Mouse (Mus musculus): Measurements from ENCODE around the gene Psme2b. TPM values are rescaled to one million over a fixed set of nuclear protein-coding genes. Genes with fewer than 3 reads are reported as not detected.

The Psme2b gene
- 8.9 and 10.8 TPM in 2 replicates for polyA plus RNA-seq (2015; fragmentation: Nextera tagmentation; extraction: Ambion mirVana)

DNA sequence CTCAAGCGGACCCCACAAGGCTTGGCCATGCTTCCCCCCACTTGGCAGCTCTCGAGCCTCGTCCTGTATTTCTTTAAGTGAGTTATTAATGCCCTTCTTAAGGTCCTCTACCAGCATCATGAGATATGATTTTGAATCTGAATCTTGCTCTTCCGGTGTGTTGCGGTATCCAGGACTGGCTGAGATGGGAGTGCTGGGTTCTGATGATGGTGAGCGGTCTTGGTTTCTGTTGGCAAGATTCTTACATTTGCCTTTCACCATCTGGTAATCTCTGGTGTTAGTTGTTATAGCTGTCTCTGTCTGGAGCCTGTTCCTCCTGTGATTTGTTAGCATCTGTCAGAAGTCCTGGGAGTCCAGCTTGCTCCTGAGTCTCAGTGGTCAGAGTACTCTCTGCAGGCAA is at the start of gene Psme2b:
Gene Psme2b (minus strand): TSS at position 101 of the 400 bp plus-strand sequence.

DNA sequence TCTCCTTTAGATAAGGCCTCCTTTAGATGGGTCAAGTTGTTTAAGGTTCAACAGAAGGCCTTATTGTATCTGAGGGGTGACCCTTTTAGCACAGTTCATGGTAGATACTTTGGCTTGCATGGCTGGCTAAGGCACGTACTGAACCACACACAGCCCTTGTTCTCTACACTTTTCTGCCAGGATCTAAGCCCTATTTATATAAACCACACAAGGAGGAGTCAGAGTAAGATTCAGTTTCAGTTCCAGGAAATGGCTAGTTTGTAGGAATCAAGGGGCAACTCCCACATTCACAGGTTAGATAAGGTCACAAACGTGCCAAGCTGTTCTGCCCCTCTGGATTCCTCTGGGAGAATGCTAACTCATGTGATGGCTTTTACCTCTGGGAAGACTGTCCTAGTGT is 48.0 kb upstream of the Psme2b start, which contains the start of gene Tgtp1:
Gene Tgtp1 (minus strand): TSS at position 155 of the 400 bp plus-strand sequence.

DNA sequence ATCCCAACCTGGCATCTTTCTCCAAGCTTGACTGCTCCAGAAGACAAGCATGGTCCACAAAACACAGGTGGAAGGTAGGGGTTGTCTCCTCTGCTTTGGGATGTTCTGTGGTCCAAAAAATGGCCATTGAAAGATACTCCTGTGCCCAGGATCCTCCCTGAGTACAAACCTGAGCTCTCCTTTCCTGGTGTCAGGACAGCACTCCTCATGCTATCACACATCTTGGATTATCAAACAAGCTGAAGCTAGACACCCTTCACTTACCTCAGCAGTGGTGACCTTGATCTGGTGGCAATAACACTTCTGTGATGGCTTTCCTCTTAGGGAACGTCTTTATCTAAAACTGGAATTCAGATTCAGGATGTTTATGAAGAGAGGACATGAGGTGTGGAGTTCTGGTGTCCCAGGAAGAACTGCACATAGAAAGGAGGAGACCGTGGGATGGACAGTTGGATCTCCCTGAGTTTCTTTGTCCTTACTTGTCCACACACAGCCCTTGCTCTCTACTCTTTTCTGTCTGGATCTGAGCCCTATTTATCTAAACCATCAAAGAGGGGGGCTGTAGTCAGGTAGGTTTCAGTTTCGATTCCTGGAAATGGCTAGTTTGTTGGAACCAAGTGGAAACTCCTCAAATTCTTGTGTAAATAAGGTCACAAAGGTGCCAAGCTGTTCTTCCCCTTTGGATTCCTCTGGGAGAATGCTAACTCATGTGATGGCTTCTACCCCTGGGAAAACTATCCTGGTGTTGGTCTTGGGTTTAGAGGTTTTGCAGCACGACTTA is 45.9 kb upstream of the Psme2b start, which contains the start of gene Gm12185:
Gene Gm12185 (minus strand): TSS at position 487 of the 781 bp plus-strand sequence.

DNA sequence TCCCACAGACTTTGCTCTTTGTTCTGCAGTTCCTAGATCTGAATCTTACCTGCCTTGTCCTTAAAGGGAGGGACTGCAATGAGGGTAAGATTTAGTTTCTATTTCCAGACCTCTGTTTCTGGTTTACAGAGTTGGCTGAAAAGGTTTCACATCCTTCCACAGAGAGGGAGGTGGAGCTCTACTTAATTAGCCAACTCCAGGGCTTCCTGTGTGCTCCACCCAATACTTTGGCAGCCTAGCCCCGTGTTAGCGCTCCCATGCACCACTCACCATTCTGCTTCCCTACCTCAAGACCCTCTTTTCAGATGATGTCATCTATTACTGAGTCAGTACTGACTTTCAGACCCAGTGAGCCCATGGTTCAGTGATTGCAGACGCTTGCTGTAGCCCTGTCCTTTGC is 33.3 kb upstream of the Psme2b start, which contains the start of gene 9930111J21Rik1:
Gene 9930111J21Rik1 (minus strand): TSS at position 148 of the 400 bp plus-strand sequence.

DNA sequence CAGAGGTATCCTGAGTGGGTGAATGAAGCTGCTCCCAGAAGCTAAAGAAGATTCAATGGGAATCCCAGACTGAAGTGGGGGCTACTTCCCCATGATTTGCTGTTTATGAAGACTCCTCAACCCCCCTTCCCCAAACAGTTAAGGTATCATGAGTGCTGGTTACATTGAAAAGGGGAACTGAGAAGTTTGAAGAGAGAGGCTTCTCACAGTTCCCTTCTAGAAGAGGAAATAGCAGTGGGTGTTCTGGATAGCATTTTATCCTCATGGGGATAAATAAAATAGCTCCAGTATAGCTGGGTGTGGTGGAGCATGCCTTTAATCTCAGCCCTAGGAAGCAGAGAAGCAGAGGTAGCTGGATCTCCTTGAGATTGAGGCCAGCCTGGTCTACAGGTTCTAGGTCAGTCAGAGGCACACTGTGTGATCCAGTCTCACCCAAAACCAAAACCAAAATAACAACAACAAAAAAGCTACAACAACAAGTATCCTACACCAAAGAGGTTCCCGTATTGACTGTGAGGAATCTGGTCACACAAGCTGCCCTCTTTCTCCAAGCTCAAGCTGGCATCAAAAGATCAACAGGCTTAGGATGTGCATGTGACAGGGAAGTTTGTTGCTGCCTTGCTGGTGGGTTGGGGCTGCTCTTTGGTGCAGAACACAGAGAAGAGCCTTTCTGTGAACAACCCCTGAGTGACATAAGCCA is 32.4 kb upstream of the Psme2b start, which contains the start of gene Olfr56:
Gene Olfr56 (plus strand): TSS at position 650 of the 700 bp plus-strand sequence.

DNA sequence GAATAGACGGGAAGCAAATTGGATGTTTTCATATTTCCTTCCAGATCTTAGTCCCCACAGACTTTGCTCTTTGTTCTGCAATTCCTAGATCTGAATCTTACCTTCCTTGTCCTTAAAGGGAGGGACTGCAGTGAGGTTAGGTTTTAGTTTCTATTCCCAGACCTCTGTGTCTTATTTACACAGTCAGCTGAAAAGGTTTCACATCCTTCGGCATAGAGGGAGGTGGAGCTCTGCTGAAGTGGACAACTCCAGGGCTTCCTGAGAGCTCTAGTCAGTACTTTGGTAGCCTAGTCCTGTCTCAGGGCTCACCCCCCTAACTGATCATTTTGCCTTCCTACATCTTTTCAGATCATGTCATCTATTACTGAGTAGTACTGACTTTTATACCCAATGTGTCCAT is 44.0 kb downstream of the Psme2b start, which contains the start of gene Gm5431:
Gene Gm5431 (minus strand): TSS at position 194 of the 400 bp plus-strand sequence.

Other genes starting within 250 kb of the Psme2b start
- 472 and 563 TPM in 2 replicates for gene Rack1, start 145.9 kb downstream of the Psme2b start, polyA plus RNA-seq (2015; fragmentation: Nextera tagmentation; extraction: Ambion mirVana)
- gene Trim41, start 128.8 kb downstream of the Psme2b start, polyA plus RNA-seq (2015; fragmentation: Nextera tagmentation; extraction: Ambion mirVana), result 2.8 and 4.1 TPM in 2 replicates
- gene Trim7, start 120.0 kb downstream of the Psme2b start, polyA plus RNA-seq (2015; fragmentation: Nextera tagmentation; extraction: Ambion mirVana), result 2.1 and 3.4 TPM in 2 replicates
- 7.5 and 15.4 TPM in 2 replicates for gene Gm12184, start 119.5 kb downstream of the Psme2b start, polyA plus RNA-seq (2015; fragmentation: Nextera tagmentation; extraction: Ambion mirVana)
- 22.4 and 29.2 TPM in 2 replicates for gene Irgm1, start 74.5 kb downstream of the Psme2b start, polyA plus RNA-seq (2015; fragmentation: Nextera tagmentation; extraction: Ambion mirVana)
- gene Gm5431, start 44.0 kb downstream of the Psme2b start, polyA plus RNA-seq (2015; fragmentation: Nextera tagmentation; extraction: Ambion mirVana), result 0.43 and 0.76 TPM in 2 replicates
- 0.04 and 0.17 TPM in 2 replicates for gene Olfr56, start 32.7 kb upstream of the Psme2b start, polyA plus RNA-seq (2015; fragmentation: Nextera tagmentation; extraction: Ambion mirVana)
- gene 9930111J21Rik1, start 33.2 kb upstream of the Psme2b start, polyA plus RNA-seq (2015; fragmentation: Nextera tagmentation; extraction: Ambion mirVana), result 0.50 and 0.68 TPM in 2 replicates
- 0.03 TPM in 1 of 2 replicates, not detected in the other for gene Gm12185, start 46.0 kb upstream of the Psme2b start, polyA plus RNA-seq (2015; fragmentation: Nextera tagmentation; extraction: Ambion mirVana)
- 4.0 and 5.6 TPM in 2 replicates for gene Tgtp1, start 48.0 kb upstream of the Psme2b start, polyA plus RNA-seq (2015; fragmentation: Nextera tagmentation; extraction: Ambion mirVana)
- gene 9930111J21Rik2, start 105.1 kb upstream of the Psme2b start, polyA plus RNA-seq (2015; fragmentation: Nextera tagmentation; extraction: Ambion mirVana), result 0.85 and 1.5 TPM in 2 replicates
- gene Tgtp2, start 118.0 kb upstream of the Psme2b start, polyA plus RNA-seq (2015; fragmentation: Nextera tagmentation; extraction: Ambion mirVana), result 2.5 and 3.0 TPM in 2 replicates
- gene Ifi47, start 130.4 kb upstream of the Psme2b start, polyA plus RNA-seq (2015; fragmentation: Nextera tagmentation; extraction: Ambion mirVana), result 8.3 and 10.9 TPM in 2 replicates
- 0.08 TPM in 1 of 2 replicates, not detected in the other for gene Olfr1396, start 168.7 kb upstream of the Psme2b start, polyA plus RNA-seq (2015; fragmentation: Nextera tagmentation; extraction: Ambion mirVana)
- gene Olfr1395, start 196.1 kb upstream of the Psme2b start, polyA plus RNA-seq (2015; fragmentation: Nextera tagmentation; extraction: Ambion mirVana), result not detected in 2 replicates
- gene Olfr1394, start 208.2 kb upstream of the Psme2b start, polyA plus RNA-seq (2015; fragmentation: Nextera tagmentation; extraction: Ambion mirVana), result not detected in 2 replicates
- 1.8 and 5.9 TPM in 2 replicates for gene Btnl9, start 241.0 kb upstream of the Psme2b start, polyA plus RNA-seq (2015; fragmentation: Nextera tagmentation; extraction: Ambion mirVana)

Data from adrenal gland, postnatal 0 days (tissue).